Mouse (Mus musculus) ES-CJ7 (cell line): ENCODE data around the gene Mrpl22.
"Not testable (repeated sequence)": the region's sequence is repeated elsewhere in the genome, so short reads cannot be mapped to it uniquely, and the experiment has no call there.

Experiments
- DNase-seq: peaks from one replicate; pipeline ENCODE4 v3.0.0; 2011; ENCODE audit warnings: low read depth, low spot score

The Mrpl22 gene

DNA sequence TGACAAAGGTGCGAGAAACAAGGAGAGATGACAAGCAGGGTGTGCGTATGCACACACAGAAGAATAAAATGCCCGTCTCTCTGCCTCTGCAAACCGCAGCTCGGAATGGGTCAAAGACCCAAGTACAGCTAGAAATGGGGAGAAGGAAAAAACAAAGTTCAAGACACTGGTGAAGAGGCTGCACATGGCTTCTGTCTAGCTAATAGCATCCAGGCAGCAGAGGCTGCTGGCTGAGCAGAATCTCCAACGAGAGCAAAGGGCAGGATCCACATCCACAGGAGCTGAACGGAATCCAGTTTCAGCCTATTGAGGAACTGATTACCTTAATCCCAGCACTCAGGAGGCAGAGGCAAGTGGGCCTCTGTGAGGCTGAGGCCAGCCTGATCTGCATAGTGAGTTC is 9.3 kb downstream of the Mrpl22 start:
- DNase-seq = no peak

DNA sequence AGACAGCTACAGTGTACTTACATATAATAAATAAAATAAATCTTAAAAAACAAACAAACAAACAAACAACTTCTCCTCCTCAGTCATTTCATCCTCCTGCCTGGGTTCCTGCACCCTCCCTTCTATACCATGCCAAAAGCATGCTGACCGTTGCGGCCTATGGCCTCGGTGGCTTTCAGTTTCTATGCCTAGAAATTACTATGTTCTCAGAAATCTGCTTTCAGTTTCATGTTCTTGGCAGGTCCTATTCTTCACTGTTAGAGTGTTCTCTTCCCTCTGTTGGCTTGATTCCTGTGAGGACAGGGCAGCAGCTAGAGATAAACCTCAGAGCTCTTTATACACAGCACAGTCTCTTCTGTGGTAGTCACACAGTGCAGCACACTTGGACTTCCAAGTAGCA is 12.1 kb downstream of the Mrpl22 start:
- DNase-seq = no peak

DNA sequence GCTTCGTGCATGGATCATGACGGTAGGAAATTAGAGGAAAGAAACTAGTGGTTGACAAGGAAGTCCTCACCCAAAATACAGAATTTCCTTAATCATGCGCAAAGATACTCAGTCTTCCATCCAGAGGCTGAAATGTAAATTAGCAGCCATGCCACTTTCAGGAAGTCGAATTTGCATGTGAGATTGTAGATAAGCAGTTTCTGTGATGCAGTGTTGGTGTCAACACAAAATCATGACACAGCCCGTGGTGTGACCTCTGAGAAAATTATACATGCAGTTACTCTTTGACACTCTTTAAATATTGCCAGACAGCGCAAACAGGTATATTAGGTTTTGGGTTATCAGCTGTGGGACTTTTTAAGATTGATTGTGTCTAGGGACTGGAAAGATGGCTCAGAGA is 18.2 kb downstream of the Mrpl22 start:
- DNase-seq = no peak

DNA sequence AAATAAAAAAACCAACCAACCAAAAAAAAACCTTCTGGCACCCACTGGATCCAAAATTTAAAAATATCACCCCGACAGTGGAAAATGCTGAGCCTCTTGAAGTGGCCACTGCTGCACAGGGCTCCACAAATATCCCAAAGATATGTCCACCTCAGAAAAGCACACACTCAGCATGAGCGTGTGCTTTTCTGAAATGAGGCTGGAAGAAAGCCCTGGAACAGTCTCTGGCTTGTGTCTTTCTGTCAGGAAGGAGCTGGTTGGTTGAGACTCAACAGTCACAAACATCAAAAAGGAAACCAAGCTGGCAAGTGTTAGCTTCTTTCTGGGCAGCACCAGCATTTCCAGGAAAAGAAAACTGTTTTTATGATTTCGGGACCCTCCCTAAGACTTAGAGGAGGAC is 21.9 kb downstream of the Mrpl22 start:
- DNase-seq = no peak

DNA sequence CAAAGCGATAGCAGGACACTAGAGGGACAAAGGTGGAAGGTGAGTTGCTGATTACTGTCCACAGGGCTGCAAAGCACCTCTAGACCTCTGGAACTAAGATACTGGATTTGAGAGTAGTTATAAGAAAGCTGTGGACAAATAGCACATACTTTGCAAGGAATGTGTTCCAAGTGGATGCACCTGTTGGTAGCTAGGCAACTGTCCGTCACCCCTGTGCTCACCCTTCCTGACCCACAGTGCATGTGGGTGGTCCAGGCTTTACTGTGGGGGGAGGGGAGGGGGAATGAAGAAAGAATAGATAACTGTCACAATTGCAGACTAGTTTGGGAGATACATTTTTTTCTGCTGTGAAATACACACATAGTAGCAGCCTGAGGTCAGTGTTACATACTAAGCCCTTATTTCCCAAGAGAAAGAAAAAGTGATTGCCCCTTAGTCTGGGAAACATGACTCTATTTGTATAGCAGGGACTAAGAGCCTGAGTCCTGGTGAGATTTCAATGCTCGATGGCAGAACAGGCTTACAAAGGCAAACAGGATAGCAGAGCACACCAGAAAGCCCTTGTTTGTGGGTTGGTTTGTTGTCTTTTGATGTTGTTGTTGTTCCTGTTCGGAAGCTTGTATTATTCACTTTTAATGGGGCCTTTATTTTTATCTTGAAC is 22.5 kb downstream of the Mrpl22 start:
- no peak for DNase-seq

DNA sequence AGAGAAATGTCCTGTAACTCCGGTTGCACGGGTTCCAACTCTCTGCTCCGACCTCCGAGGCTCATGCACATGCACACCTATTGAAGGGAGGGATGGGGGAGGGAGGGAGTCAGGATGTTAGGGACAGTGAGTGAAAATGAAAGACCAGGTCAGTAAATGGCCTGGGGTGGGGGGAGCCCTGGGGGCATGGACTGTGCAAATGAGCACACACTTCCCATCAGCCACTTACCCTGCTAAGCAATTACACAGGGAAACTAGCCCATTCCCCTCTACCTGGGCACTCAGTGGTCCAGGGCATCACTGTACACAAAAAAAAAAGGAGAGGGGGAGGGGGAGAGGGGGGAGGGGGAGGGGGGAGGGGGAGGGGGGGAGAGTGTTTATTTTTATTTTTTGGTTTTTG is 27.2 kb downstream of the Mrpl22 start:
- no peak for DNase-seq

DNA sequence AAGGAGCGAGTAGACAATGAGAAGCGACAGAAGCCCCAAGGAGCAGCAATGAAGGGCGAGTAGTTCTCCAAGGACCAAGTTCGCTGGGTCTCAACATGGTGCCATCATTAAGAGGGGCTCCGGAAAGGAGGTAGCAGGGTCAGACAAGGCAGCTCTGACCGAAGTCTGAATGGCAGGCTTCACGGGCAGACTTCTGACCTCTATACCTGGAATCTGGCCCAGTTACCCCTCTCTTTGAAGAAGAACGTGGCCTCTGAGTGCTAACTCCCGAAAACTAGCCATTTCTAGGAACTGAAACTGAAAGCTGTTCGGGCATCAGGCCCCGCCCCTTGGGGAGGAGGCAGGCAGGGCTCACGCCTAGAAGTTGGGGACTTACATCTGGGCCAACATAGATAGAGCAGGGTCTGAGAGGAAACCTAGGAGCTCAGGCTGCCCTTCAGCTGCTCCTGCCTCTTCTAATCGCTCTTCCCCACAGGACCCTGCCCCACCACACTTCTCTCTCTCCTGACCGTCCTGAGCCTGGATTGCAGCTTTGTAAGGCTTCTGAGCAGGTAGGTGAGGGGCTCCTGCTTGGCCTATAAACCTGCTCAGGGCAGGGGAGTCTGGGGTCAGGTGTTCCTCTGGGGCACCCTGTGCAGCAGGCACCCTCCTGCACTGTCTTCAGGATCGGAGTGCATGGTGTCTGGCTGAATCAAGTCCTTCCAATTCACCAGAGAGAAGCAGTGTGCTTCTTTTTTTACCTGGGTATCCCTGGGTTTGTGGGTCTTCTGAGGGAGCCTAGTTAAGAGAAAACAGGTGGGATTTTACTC is 28.0 kb downstream of the Mrpl22 start, which contains the start of the genes Igtp and Irgm2:
TSS of gene Igtp (plus strand) at position 328 of the 809 bp plus-strand sequence.
TSS of gene Irgm2 (plus strand) at position 390 of the 809 bp plus-strand sequence.
- DNase-seq = not testable (repeated sequence)

DNA sequence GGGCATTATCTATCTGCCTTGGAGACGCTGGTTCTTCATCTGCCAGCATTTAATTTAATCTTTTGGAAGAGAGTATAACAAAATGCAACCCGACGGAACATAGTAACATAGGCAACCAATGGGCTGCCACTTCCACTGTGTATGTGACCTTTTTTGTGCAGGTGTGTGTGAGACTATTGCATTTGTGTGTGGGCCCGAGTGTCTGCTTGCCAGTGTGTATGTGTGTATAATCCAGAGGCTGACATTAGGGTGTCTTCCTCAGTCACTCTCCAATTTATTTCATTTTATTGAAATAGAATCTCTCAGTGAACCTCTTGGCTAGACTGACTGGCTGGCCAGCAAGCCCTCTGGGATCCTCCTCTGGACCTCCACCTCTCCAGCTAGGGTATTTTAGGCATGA is 28.8 kb downstream of the Mrpl22 start:
- no peak for DNase-seq

DNA sequence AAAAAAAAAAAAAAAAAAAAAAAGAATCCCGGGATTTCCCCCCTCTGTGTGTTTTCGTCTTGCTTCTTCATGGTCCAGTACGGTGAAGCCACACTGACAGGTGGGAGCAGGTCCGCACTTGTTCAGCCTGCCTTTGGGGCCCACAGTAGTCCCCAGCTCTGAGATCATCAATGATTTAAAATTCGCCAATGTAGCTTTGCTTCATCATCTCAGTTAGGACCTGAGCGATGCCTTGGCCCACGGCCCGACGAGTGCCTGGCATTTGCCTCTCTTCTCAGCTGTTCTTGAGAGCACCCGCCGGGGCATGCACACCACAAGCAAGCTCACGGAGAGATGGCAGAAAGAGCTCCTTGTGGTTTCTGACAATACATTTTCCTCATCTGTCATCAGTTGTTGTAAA is 29.6 kb downstream of the Mrpl22 start:
- DNase-seq = no peak

DNA sequence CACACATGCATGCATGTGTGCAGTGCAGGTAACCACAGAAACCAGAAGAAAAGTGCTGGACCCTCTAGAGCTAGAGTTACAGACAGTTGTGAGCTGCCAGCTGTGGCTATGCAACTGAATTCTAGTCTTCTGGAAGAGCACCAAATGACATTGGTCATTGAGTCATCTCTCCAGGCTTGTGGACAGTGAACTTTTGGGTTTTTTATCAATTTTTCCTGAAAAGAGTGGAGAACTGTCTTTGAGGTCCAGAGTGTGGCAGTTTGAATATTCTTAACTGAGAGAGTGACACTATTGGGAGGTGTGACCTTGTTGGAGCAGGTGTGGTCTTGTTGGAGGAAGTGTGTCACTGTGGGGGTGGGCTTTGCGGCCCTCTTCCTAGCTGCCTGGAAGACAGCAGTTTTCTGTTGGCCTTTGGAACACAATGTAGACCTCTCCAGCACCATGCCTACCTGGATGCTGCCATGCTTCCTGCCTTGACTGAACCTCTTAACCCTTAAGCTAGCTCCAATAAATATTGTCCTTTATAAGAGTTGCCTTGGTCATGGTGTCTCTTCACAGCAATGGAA is 38.9 kb downstream of the Mrpl22 start:
- no peak for DNase-seq

DNA sequence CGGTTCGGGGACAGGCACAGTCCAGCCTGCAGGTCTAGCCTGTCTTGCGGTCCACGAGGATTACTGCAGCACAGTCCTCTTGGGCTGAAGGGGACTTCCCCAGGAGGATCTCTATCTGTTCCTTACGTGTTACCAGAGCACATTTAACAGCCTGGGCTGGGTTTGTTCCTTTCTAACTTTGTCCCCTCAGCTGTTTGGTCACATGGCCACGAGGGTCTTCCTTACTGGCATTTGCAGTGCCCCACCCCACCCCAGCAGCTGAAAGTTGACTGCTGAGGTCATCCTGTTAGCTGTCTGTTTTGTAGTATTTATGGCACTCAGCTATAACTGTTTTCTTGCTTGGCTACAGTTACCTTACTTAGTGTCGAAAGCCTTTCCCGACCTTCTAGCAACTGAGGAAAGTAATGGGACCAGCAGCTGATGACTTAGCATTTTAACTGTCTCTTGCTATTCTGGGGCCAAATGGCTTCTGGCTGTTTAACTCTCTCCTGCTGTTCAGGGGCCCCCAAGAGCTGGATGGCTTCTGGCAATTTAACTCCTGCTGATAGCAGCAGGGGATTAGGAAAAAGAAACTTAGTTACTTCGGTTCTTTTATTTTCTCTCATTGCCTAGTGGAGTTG is 39.7 kb downstream of the Mrpl22 start:
- DNase-seq = peak; percentile 25

DNA sequence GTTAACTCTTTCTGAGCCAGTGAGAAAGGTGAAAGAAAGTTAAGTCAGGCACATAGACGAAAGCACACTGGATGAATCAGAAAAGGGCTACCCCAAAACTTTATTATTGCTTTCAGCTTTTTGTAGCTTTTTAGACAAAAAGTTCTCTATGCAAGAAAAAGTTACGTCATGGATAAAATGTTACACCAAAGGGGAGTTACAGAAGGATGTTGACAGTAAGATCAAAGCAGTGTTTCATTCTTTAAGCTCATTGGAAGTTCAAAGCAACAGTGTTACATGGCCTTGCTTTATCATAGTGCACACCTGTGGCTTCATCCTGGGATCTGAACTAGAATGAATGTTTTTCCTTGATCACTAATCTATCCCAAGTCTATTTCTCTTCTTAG is 40.2 kb downstream of the Mrpl22 start:
- no peak for DNase-seq

DNA sequence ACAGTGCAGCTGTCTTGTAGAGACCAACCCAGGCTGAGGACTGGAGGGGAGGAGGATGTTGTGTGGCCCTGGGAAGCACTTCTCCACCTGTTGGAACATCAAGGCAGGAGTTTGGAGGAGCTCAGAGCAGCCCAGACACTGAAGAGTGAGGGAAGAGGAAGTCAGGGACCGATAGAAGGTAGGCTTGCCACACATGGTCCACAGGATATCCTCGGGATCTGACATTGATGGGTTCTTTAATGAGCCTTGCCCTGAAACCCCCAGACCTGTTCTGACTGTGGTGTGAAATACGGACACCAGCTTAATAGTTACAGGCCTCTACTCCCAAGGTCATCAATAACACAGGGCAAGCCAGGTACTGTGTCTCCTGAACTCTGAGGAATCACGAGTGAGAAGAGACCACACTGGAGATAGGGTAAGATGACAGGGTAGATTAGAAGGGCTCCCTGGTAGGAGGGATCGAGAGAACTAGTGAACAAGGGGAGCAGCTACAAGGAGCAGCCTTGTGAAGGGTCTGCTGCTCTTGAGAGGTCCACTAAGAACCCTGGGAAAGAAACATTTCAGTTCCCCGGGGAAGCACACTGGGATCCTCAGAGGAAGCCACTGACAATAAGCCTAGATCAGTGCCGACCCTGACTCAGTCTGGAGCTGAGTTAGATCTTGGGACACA is 42.3 kb downstream of the Mrpl22 start:
- DNase-seq = no peak

DNA sequence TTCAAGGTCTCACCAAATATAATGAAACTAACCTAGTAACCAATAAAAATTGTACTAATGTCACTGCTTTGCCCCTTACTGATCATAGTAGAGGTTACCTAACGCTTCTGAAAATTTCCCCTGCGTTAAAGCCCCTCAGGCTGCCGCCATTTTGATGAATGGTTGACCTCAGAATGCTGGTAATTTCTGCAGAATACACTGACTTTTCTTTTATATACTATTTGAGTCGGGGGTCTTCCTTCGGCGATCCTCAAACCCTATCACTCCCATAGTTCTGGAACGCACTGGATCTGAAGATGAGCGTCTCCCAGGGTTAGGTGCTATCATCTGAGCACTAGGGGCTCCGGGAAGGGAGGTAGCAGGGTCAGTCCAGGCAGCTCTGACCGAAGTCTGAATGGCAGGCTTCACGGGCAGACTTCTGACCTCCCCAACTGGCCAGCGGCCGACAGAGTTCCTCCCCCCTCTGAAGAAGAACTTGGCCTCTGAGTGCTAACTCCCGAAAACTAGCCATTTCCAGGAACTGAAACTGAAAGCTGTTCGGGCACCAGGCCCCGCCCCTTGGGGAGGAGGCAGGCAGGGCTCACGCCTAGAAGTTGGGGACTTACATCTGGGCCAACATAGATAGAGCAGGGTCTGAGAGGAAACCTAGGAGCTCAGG is 43.1 kb downstream of the Mrpl22 start:
- DNase-seq = peak; percentile 31

DNA sequence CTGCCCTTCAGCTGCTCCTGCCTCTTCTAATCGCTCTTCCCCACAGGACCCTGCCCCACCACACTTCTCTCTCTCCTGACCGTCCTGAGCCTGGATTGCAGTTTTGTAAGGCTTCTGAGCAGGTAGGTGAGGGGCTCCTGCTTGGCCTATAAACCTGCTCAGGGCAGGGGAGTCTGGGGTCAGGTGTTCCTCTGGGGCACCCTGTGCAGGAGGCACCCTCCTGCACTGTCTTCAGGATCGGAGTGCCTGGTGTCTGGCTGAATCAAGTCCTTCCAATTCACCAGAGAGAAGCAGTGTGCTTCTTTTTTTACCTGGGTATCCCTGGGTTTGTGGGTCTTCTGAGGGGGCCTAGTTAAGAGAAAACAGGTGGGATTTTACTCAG is 43.6 kb downstream of the Mrpl22 start:
- DNase-seq = not testable (repeated sequence)

DNA sequence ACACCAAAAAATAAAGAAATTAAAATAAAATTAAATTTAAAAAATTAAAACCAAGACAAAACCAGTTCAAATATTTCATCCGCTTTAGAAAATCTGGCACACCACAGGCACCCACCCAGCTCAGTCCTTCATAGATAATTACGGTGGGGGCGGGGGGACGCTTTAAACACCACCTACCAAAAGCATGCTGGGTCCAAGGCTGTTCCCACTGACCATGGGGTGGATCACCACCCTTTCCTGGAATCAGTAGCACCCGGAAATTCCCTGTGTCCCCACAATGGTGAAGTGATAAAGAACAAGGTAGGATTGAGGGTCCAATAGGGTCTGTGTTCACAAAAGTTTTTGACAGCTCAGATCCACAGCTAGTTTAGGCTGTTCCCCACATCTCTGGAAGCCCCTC is 44.4 kb downstream of the Mrpl22 start:
- no peak for DNase-seq

DNA sequence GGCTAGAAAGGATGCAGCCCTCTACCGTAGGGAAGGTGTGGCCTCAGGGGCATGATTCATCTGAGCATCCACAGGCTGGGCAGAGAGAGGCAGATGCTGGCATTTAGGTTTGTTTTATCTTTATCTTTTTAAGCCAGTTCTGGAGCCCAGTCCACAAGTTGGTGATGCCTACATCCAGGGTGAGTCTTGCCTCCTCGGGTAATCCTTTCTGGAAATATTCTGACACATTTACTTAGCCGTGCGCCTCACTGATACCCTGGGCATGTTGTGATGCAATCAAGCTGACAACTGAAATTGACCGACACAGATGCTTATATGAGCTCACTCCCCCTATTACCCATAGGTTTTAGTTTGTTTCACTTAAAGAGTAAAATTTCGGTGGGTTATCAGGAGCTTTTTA is 45.4 kb downstream of the Mrpl22 start:
- no peak for DNase-seq

DNA sequence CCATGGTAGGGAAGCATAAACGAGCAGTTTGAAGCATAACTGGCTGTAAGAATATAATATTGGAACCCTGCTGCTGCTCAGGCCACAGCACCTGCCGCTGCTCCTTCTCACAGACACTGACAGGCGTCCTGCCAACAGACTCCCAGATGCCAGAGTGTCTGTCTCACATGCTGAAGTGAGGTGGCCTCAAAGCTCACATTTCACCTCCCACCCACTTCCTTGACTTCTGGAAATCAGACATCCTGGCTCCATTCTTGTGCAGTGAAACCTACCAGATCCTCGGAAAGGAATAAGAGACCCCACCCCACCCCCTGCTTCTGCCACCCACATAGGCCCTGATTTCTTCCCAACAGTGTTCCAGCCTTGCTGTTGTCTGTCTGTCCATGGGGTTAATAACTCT is 52.3 kb downstream of the Mrpl22 start:
- no peak for DNase-seq

DNA sequence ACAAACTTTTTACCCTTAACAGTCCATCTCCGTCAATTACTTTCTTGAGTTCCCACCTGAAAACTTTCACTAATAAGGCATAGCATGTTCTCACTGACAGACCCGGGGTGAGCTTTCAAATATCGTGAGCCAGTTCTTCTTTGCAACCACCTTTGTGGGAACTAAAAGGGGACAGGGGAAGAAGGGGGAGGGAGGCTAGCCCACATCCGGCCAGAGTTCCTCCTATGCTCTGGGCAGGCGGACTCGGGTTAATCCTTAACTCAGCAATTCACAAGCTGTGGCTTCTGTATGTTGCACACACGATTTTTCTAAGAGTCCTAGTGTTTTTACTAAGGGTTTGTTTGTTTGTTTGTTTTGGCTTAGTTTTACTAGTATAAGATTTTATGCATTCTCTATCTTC is 52.9 kb downstream of the Mrpl22 start:
- no peak for DNase-seq

DNA sequence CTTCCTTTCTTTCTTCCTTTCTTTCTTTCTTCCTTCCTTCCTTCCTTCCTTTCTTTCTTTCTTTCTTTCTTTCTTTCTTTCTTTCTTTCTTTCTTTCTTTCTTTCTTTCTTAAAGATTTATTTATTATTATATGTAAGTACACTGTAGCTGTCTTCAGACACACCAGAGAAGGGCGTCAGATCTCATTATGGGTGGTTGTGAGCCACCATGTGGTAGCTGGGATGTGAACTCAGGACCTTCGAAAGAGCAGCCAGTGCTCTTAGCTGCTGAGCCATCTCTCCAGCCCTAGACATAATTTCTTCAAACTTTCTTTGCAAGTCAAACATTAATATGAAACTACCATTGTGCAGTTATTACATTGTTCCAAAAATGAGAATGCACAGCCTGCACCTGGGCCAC is 53.4 kb downstream of the Mrpl22 start:
- DNase-seq = not testable (repeated sequence)

DNA sequence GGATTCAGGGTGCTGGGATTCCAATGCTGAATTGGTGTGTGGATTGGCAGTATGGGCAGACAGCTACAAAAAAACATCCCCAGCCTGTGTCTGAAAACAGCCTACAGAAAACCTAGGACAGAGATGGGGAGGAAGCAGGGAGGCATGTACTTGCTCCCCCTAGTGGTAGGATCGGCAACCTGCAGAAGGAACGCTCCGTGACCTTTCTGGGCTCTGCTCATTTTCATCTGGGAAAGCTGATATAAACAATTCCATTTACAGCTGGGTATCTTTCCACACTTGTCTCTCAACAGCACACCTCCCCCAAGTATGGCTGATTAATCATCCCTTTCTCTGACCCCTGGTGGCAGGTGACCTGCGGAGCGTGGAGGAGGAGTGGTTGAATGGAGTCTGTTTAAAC is 54.2 kb downstream of the Mrpl22 start:
- peak; percentile 66 for DNase-seq
